In genomic region chr7:37089726-37090125, GRCm38 (mm10) we compare ENCODE assay signal across 11 mouse cellular contexts.
"Had no signal": no experiment of that assay in that cellular context is flagged by ENCODE, and none has a peak within 500 bp of the region (broad histone marks: within the 10 kb centered on the region; RNA-seq: fewer than 3 reads in every experiment).

No protein-coding gene starts in this region.

- DNase-seq: retina, postnatal 1 day; right cerebral cortex, postnatal 14 days; right cerebral cortex, postnatal 25 days; right cerebral cortex, postnatal 4 days; spleen, adult 18-20 months; thymus, adult 18-20 months; thymus, adult 2 months; thymus, postnatal 14 days; thymus, postnatal 25 days; thymus, postnatal 36 days; thymus, postnatal 4 days had no signal
